In the genomic region with DNA sequence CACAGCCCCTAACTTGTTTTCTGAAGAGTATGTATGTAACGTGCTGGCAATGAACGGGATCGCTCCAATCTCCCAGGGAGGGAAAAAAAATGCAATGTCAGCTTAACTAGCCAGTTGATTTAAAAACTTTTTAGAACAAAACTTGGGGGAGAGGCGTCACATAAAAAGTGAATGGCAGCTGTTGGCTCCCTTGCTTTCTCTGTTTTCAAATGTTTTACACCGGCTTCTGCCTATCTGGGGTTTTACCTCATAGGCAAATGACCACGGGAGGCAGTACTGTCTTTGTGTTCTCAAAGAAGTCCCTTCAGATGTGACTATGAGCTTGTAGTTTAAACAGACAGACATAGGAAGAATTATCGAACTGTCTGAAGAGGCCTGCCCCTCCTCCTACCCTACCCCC, we compare ENCODE assay signal across 8 mouse cellular contexts. TPM values are rescaled to one million over a fixed set of nuclear protein-coding genes. Genes with fewer than 3 reads are reported as not detected.
DNase-seq lines count a peak whose midpoint lies in the region; ATAC-seq and TF ChIP-seq lines count a peak whose summit lies in the region.
"Had no signal": no experiment of that assay in that cellular context is flagged by ENCODE, and none has a peak within 500 bp of the region (broad histone marks: within the 10 kb centered on the region; RNA-seq: fewer than 3 reads in every experiment).

No protein-coding gene starts in this region.

- peaks cover 33% of the 10 kb centered on the region for H3K4me1 ChIP-seq in lung, embryonic 16.5 days (replicated peaks; ENCODE audit: control insufficient read depth, insufficient read depth, low read length)
- H3K4me1 ChIP-seq in forebrain, embryonic 15.5 days, result peaks cover 25% of the 10 kb centered on the region
- peaks cover 60% of the 10 kb centered on the region for H3K4me1 ChIP-seq in limb, embryonic 14.5 days (ENCODE audit: control insufficient read depth, insufficient read depth, low read length)
- no peaks in the 10 kb centered on the region for H3K4me1 ChIP-seq in stomach, postnatal 0 days (replicated peaks; ENCODE audit: control insufficient read depth, insufficient read depth)

- H3K36me3 ChIP-seq in lung, embryonic 16.5 days (ENCODE audit: control insufficient read depth, insufficient read depth, low read length), result no peaks in the 10 kb centered on the region
- H3K36me3 ChIP-seq in forebrain, embryonic 15.5 days, result no peaks in the 10 kb centered on the region
- peaks cover 8% of the 10 kb centered on the region for H3K36me3 ChIP-seq in limb, embryonic 14.5 days (ENCODE audit: control insufficient read depth, insufficient read depth, low read length)
- H3K36me3 ChIP-seq in stomach, postnatal 0 days (ENCODE audit: control insufficient read depth, insufficient read depth, low read length), result no peaks in the 10 kb centered on the region

- no peak for DNase-seq in lung, postnatal 25 days (ENCODE audit: low spot score)
- DNase-seq in limb, embryonic 14.5 days (ENCODE audit: low spot score), result no peak
- DNase-seq in stomach, postnatal 0 days (ENCODE audit: low spot score), result no peak
- DNase-seq in left cerebral cortex, adult 9 months (ENCODE audit: low spot score in 2 of 2), result no peak
- no peak for DNase-seq in left cerebral cortex, postnatal 4 days

- H3K27me3 ChIP-seq in lung, embryonic 16.5 days (ENCODE audit: control insufficient read depth, insufficient read depth, low read depth, low read length), result no peaks in the 10 kb centered on the region
- no peaks in the 10 kb centered on the region for H3K27me3 ChIP-seq in forebrain, embryonic 15.5 days
- H3K27me3 ChIP-seq in limb, embryonic 14.5 days (ENCODE audit: control insufficient read depth, insufficient read depth, low read length), result no peaks in the 10 kb centered on the region
- H3K27me3 ChIP-seq in stomach, postnatal 0 days (ENCODE audit: control insufficient read depth, insufficient read depth, low read length), result no peaks in the 10 kb centered on the region

- intact Hi-C loops in left cerebral cortex, postnatal 4 days (cut with DNase I), result loop anchor here (5.0 to 10.0 kb wide), 2 partner anchors 616 to 933 kb away; no protein-coding TSS in a partner anchor

- TF ChIP-seq POLR2A in limb, embryonic 14.5 days (IDR thresholded peaks at IDR 0.05; ENCODE audit: borderline replicate concordance, extremely low read depth, insufficient read depth, insufficient read length), result no peak

- H3K4me3 ChIP-seq in lung, embryonic 16.5 days (ENCODE audit: low read length), result peak overlapping the region; percentile 38
- H3K4me3 ChIP-seq in forebrain, embryonic 15.5 days, result peak overlapping the region; percentile 22
- peak overlapping the region; percentile 76 for H3K4me3 ChIP-seq in limb, embryonic 14.5 days (replicated peaks; ENCODE audit: low read length)
- peak overlapping the region; percentile 31 for H3K4me3 ChIP-seq in stomach, postnatal 0 days (ENCODE audit: low read depth, low read length)

- H3K9me3 ChIP-seq in lung, embryonic 16.5 days (ENCODE audit: control insufficient read depth, low read length), result no peaks in the 10 kb centered on the region
- H3K9me3 ChIP-seq in forebrain, embryonic 15.5 days, result no peaks in the 10 kb centered on the region
- no peaks in the 10 kb centered on the region for H3K9me3 ChIP-seq in limb, embryonic 14.5 days (ENCODE audit: control insufficient read depth, low read length)
- H3K9me3 ChIP-seq in stomach, postnatal 0 days (ENCODE audit: control insufficient read depth, low read length), result no peaks in the 10 kb centered on the region

- H3K4me2 ChIP-seq in lung, embryonic 16.5 days (ENCODE audit: low read depth, low read length), result peak overlapping the region; percentile 56
- H3K4me2 ChIP-seq in forebrain, embryonic 15.5 days (replicated peaks), result peak overlapping the region; percentile 45
- H3K4me2 ChIP-seq in limb, embryonic 14.5 days (replicated peaks; ENCODE audit: low read depth, low read length, severe bottlenecking), result peak overlapping the region; percentile 84
- H3K4me2 ChIP-seq in stomach, postnatal 0 days (replicated peaks; ENCODE audit: low read depth), result peak overlapping the region; percentile 52

- WGBS in lung, embryonic 16.5 days, result 32% methylated on average over 7 of the region's 7 CpGs
- WGBS in forebrain, embryonic 15.5 days, result 30% methylated on average over 7 of the region's 7 CpGs
- WGBS in limb, embryonic 14.5 days, result 15% methylated on average over 7 of the region's 7 CpGs
- 28% methylated on average over 7 of the region's 7 CpGs for WGBS in stomach, postnatal 0 days

- peak overlapping the region; percentile 33 for H3K9ac ChIP-seq in lung, embryonic 16.5 days (ENCODE audit: low read length)
- peak overlapping the region; percentile 20; the same call in 1 of the 2 replicates for H3K9ac ChIP-seq in forebrain, embryonic 15.5 days (replicated peaks)
- H3K9ac ChIP-seq in limb, embryonic 14.5 days (ENCODE audit: low read depth, low read length, severe bottlenecking), result peak overlapping the region; percentile 41; the same call in 1 of the 2 replicates
- no peak overlapping the region for H3K9ac ChIP-seq in stomach, postnatal 0 days (ENCODE audit: low read length)

- no peak for TF ChIP-seq EP300 in stomach, postnatal 0 days (optimal IDR thresholded peaks at IDR 0.05)

- peak; percentile 33; the same call in 1 of the 2 replicates for TF ChIP-seq CTCF in stomach, postnatal 0 days (IDR thresholded peaks at IDR 0.05; ENCODE audit: low read depth)

- H3K27ac ChIP-seq in lung, embryonic 16.5 days (ENCODE audit: low read length), result peak overlapping the region; percentile 32
- no peak overlapping the region for H3K27ac ChIP-seq in forebrain, embryonic 15.5 days (replicated peaks)
- H3K27ac ChIP-seq in limb, embryonic 14.5 days (replicated peaks; ENCODE audit: low read depth, low read length), result peak overlapping the region; percentile 75
- peak overlapping the region; percentile 76 for H3K27ac ChIP-seq in stomach, postnatal 0 days (replicated peaks)
- H3K27ac ChIP-seq: macrophage had no signal

- ATAC-seq in lung, embryonic 16.5 days (ENCODE audit: low read depth), result 0 out of 2 replicates have a peak, but pooled peaks have one; percentile 0
- no peak for ATAC-seq in forebrain, embryonic 15.5 days (replicated peaks)
- no peak for ATAC-seq in limb, embryonic 14.5 days (ENCODE audit: low FRiP score, low read depth)
- no peak for ATAC-seq in stomach, postnatal 0 days (ENCODE audit: low FRiP score, low TSS enrichment)

RNA-seq across cellular contexts. Expression of a gene that starts 4.3 kb away (rescaled TPM):
- 24.0 and 25.6 TPM in 2 replicates for polyA plus RNA-seq in lung, embryonic 16.5 days (2015; fragmentation: Nextera tagmentation; extraction: Ambion mirVana)
- polyA plus RNA-seq in forebrain, embryonic 15.5 days (2015; fragmentation: Nextera tagmentation; extraction: Ambion mirVana), result 13.9 and 18.0 TPM in 2 replicates
- 31.4 and 36.6 TPM in 2 replicates for polyA plus RNA-seq in limb, embryonic 14.5 days (2012; rRNA removed)
- 54.0 and 64.2 TPM in 2 replicates for polyA plus RNA-seq in limb, embryonic 14.5 days (2014; fragmentation: Nextera tagmentation; extraction: Ambion mirVana)
- polyA plus RNA-seq in stomach, postnatal 0 days (2015; fragmentation: Nextera tagmentation; extraction: Ambion mirVana), result 6.5 and 8.1 TPM in 2 replicates
- 10 to 100 TPM; 43.6 to 49.4 TPM for total RNA-seq in left cerebral cortex, postnatal 4 days (2021)
- polyA plus RNA-seq: macrophage had no signal

Comparison
In these comparisons a context has a peak if more than half of its experiments do, and no peak if none do; other contexts are left out.
1. H3K4me3 ChIP-seq: peak in every context shown above with its lines; median percentile 76 in limb, embryonic 14.5 days; 38 in lung, embryonic 16.5 days; 31 in stomach, postnatal 0 days; 22 in forebrain, embryonic 15.5 days.